Mouse (Mus musculus): ENCODE data around the gene Eepd1. TPM values are rescaled to one million over a fixed set of nuclear protein-coding genes. Genes with fewer than 3 reads are reported as not detected.

The Eepd1 gene
- total RNA-seq, 2 experiments from 2014 or later: 7.4 to 16.9 TPM

GRCm38 (mm10) chr9:25570436-25570835 is 89.1 kb downstream of the Eepd1 start:
- peak; percentile 99 for ATAC-seq (ENCODE audit: poor library complexity, severe bottlenecking)

- no peak for ATAC-seq (ENCODE audit: poor library complexity, severe bottlenecking)
Observed at GRCm38 (mm10) chr9:25571381-25571780, 90.0 kb downstream of the Eepd1 start.

DNA sequence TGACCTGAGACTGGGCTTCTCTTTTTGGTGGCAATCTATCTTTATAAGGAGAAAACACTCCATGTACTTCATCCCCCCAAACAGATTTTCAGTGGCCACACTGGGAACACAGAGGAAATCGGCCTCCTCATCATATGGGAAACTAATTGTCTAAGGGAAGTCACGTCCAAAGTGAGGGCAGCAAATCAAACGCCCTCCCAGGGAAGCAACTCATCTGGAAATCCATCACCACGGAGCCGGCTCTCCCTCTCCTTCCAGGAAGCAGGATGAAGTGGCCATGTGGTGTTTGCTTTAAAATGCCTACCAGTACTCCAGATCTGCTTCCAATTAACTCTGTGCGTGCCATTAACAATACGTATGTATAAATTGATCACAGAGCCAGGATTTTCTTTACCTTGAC is 92.4 kb downstream of the Eepd1 start:
- ATAC-seq (ENCODE audit: poor library complexity, severe bottlenecking): no peak

- no peak for ATAC-seq (ENCODE audit: poor library complexity, severe bottlenecking)
Observed at GRCm38 (mm10) chr9:25574186-25574585, 92.8 kb downstream of the Eepd1 start.

DNA sequence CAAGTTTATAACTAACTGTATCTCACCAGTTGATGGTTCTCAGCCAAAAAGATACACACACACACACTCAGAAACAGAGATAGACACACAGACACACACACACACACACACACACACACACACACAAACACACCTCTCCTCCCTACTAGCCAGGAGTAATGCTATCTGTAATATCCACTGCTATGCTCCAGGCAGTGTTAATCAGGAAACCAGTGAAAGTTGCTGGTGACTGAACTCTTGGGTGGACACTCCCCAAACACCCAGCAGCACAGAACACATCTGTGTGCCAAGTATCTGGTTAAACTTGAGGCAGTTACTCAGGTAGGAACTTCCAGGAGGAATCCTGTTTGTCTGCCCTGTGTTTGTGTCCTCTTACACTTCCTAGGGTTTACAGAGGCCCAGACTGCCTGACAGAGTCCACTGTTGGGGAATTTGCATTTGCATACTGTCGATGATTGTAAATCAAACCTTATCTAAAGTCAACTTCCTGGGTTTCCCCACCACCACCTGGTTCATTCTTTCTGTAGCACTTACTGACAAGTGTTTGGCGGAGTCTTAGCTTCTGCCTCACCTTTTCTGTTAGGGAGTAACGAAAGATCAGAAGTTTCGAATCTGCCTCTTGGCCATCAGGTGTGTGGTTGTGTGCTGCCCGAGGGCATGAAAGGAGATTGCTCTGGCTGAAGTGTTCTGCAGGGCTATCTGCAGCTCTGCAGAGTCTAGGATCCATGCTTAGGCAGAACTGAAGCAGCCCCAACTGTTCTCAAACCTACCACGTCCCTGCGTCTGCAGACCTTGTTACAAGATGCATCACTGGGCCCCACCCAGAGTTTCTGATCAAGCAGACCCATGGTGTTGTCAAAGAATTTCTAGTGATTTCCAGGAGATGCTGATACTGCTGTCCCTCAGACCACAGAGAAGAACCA is 97.6 kb downstream of the Eepd1 start:
- ATAC-seq (ENCODE audit: poor library complexity, severe bottlenecking): no peak

- no peak for ATAC-seq (ENCODE audit: poor library complexity, severe bottlenecking)
Observed at GRCm38 (mm10) chr9:25583621-25584020, 102.3 kb downstream of the Eepd1 start.

- ATAC-seq (ENCODE audit: poor library complexity, severe bottlenecking): no peak
Observed at GRCm38 (mm10) chr9:25585614-25586013, 104.3 kb downstream of the Eepd1 start.

GRCm38 (mm10) chr9:25588581-25588980 is 107.2 kb downstream of the Eepd1 start:
- ATAC-seq (ENCODE audit: poor library complexity, severe bottlenecking): no peak

GRCm38 (mm10) chr9:25590740-25591139 is 109.4 kb downstream of the Eepd1 start:
- ATAC-seq (ENCODE audit: poor library complexity, severe bottlenecking): no peak

DNA sequence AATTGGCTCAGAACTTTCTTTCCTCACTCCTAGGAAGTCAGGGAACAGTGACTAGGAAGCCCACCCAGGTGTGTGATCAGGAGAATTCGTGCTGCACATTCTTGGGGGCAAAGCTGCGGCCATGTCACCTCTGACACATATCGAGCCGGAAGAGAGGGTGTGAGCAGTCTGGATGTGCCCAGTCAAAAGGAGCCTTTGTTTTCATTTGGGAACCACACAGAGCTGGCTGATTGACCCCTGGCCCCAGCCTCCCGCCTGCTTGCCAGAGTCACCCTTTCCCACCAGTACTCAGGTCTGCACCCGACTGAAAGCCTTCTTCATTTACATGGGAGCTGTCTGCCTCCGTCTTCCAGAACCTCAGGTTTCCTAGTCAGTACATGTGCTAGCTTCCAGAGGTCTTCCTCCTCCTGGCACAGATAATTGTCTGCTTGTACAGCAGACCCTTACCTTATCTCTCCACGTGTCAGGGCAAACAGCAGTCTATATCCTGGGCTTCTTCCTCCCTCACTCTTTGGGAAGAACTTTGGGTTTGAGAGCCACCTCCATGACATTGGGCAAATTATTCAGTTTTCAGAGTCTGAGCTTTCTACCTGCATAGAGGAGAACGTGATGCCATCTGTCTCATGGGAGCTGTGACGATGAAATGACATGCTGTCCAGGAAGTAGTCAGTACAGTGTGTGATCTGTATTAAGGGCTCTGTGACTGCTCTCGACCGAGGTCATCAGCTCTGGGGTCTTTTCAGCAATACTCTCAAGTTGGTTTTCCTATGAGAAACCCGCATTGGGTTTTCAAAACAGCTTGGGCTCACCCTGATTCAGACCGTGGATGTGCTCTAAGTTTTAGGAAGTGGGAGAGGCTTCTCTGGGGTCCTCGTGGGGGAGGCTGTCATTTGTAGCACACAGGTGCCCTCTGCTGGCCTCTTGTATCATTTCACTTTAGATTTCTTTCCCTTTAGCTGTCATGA is 110.3 kb downstream of the Eepd1 start:
- ATAC-seq (ENCODE audit: poor library complexity, severe bottlenecking): peak; percentile 96

DNA sequence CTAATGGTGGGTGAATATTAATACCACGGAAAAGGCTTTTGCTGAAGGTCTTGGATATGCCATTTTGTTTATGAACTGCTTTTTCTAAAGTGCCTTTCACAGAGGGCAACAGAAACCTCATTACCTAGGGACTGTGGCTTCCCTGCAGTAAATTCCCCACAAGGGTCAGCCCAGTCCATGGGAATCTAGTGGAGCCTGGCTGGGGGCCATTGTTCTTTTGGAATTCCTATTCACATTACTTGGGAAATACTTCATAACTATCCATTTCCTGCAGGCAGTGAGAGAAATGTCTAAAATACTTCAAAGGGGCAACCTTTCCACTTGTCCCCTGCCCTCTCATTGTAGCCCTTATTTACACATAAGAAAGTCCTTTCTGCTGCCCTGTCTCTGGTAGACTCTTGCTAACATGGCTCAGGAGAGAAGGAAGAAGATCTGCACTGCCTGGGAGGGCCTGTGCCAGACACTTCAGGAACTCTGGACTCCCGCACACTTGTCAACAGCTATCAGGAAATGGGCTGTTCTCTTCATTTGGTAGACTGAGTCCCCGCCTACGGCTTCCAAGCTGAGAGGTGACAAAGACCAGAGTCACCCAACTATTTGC is 111.1 kb downstream of the Eepd1 start:
- ATAC-seq (ENCODE audit: poor library complexity, severe bottlenecking): 0 out of 2 replicates have a peak, but pooled peaks have one; percentile 6

GRCm38 (mm10) chr9:25624744-25625143 is 143.4 kb downstream of the Eepd1 start:
- no peak for ATAC-seq (ENCODE audit: poor library complexity, severe bottlenecking)

DNA sequence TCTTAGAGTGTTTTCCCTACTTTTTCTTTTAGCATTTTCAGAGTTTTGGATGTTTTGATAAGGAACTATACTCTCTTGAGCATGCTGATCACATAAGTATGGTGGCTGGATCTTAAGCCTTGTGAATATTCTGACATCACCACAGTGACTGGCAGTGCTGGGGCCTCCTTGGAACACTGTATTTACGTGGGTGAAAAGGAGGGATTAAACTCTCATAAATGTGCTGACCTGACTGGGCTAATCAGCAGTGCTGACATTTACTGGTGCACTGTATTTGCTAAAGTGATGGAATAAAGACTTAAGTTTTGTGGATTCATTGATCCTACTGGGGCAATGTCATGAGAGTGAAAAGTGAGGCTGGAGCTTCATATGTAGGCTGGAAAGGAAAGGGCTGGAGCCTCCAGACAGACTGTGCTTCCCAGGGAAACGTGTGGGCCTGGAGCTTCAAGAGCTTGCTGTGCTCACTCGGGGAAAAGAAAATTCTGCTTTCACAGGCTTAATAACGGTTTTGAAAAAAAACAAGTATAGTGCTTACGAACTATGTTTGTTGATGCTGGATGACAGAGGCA is 148.3 kb downstream of the Eepd1 start:
- ATAC-seq (ENCODE audit: poor library complexity, severe bottlenecking): no peak

Other genes with a start within 250 kb of the Eepd1 start
- gene Sept7, start 229.1 kb upstream of the Eepd1 start, total RNA-seq (2015): 213 and 245 TPM in 2 replicates
- 337 and 347 TPM in 2 replicates for gene Sept7, start 229.1 kb upstream of the Eepd1 start, total RNA-seq (2017)